Mouse (Mus musculus) left cerebral cortex, adult 2 months (tissue): ENCODE measurements around the gene Ces5a. TPM values are rescaled to one million over a fixed set of nuclear protein-coding genes. Genes with fewer than 3 reads are reported as not detected.
"Not testable (repeated sequence)": the region's sequence is repeated elsewhere in the genome, so short reads cannot be mapped to it uniquely, and the experiment has no call there.

Experiments used
- DNase-seq, 2 experiments: peaks; one replicate each; pipeline ENCODE4 v3.0.0; 2021 to 2022; ENCODE audit warnings: low spot score in 2 of 2, mixed read lengths in 1 of 2; ENCODE audit errors: extremely low spot score in 1 of 2
- H3K27ac ChIP-seq: fragments of 200-600 bp; 2 replicates; pipeline ENCODE4 v1.8.1; 2022
- H3K4me3 ChIP-seq: fragments of 200-600 bp; 2 replicates; pipeline ENCODE4 v1.8.1; 2022
- CTCF ChIP-seq: fragments of 200-600 bp; IDR thresholded peaks from 2 replicates; pipeline ENCODE4 v1.8.1; 2022; ENCODE audit warnings: antibody characterized with exemption, mild to moderate bottlenecking, moderate library complexity
- intact Hi-C: fragments of 180-260 bp; cut with DNase I; formaldehyde crosslinking; loops from one replicate; pipeline ENCODE4 v1.15.1; 2025
- total RNA-seq, 2 experiments: library from RNA; stranded (reverse); gene quantifications; 2 replicates each; pipeline ENCODE4 v1.2.3; 2021

The Ces5a gene
- total RNA-seq, 2 experiments from 2014 or later = 0.45 to 1.8 TPM

- TF ChIP-seq CTCF = no peak
- DNase-seq = no peak
- no peak overlapping the region for H3K27ac ChIP-seq
- intact Hi-C loops = no loop called here
- no peak overlapping the region for H3K4me3 ChIP-seq
Measured at GRCm38 (mm10) chr8:93559696-93560095, 24.1 kb upstream of the Ces5a start.

DNA sequence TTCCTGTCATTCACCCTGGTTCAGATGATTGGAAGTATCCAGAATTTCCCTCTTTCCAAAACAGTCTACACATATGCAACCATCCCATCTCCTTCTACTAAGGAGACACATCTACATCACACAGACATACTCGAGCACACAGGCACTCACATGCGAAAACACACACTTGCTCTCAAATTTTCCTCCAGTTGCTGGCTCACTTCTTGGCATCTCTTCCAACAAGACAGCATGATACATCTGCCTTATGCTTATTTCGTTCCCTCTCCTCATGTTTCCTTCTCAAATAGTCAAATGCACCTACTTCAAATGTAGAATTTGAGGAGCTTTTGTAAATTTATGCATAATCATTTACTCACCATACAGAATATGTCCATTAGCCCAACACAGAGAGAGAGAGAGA is 33.0 kb downstream of the Ces5a start:
- Histone ChIP-seq H3K4me3 (no peak overlapping the region), H3K27ac (no peak overlapping the region)
- no peak for DNase-seq
- TF ChIP-seq CTCF = no peak
- intact Hi-C loops = no loop called here

DNA sequence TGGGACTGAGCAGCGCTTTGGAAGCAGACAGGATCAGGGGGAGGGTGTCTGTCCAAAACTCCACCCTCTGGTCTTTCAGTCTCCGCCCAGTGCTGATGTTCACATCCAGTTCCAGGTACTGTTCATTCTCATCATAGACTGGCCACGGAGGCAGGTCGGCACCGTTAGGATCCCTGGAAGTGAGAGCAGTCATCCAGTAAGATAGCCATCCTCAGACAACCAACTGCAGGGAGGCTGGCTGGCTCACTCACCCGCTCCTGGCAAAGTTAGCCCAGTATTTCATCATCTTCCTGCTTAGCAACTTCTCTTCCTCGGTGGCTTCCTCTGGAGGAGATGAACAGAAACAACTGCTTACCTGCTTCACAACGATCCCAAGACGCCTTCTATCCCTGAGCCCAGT is 36.2 kb downstream of the Ces5a start:
- no peak for TF ChIP-seq CTCF
- intact Hi-C loops = loop anchor here (10.0 kb wide), 1 partner anchor 445 kb away; no protein-coding TSS in a partner anchor
- Histone ChIP-seq H3K4me3 (peak overlapping the region; percentile 2; the same call in 1 of the 2 replicates), H3K27ac (no peak overlapping the region)
- no peak for DNase-seq

DNA sequence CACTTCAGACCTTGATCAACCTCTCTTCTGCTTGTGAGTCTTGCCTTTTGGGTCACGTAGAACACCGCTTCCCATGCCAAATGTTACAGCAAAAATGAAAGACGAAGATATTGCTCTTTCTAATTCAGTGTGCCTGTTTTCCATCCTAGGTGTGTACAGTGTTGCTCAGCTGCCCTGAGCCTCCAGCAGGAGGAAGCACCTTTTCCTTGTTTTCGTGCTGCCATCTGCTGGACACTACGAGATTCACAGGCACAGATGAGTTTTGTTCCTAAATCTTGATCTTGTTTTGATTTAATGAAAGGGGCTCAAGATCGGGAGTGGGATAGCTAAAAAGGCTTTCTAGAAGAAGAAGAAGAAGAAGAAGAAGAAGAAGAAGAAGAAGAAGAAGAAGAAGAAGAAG is 40.3 kb downstream of the Ces5a start:
- Histone ChIP-seq H3K27ac (no peak overlapping the region), H3K4me3 (no peak overlapping the region)
- TF ChIP-seq CTCF = peak; percentile 78
- intact Hi-C loops = loop anchor here (1.0 to 10.0 kb wide), 2 partner anchors 441 to 485 kb away; no protein-coding TSS in a partner anchor
- peak; percentile 59 to 70 for DNase-seq

DNA sequence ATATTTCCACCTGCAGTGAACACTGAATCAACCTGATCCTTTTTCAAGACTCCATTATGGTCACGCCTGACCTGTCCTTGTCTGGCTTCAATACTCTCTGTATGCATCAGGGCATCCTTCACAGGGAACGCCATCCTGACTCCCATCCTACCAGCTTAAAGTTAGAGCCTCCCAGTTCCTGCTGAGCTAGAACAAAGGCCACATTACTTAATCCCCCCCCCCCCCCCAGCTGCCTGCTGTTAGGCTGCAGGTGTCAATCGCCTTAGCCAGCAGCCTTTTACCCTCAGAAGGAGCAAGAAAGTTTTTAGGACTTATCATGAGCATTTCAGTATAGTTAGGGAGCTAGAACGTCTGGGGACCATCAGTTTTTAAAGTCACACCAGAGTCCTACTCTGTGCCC is 46.9 kb downstream of the Ces5a start:
- TF ChIP-seq CTCF = no peak

GRCm38 (mm10) chr8:93478211-93478610 is 57.4 kb downstream of the Ces5a start:
- intact Hi-C loops = no loop called here
- Histone ChIP-seq H3K4me3 (no peak overlapping the region), H3K27ac (no peak overlapping the region)
- no peak for DNase-seq
- no peak for TF ChIP-seq CTCF

More for the DNA sequence above, 46.9 kb downstream of the Ces5a start:
- intact Hi-C loops = no loop called here
- DNase-seq = no peak
- Histone ChIP-seq H3K27ac (no peak overlapping the region), H3K4me3 (no peak overlapping the region)

GRCm38 (mm10) chr8:93469733-93470132 is 65.9 kb downstream of the Ces5a start:
- H3K4me3 ChIP-seq, DNase-seq, intact Hi-C loops, H3K27ac ChIP-seq: not testable (repeated sequence)

DNA sequence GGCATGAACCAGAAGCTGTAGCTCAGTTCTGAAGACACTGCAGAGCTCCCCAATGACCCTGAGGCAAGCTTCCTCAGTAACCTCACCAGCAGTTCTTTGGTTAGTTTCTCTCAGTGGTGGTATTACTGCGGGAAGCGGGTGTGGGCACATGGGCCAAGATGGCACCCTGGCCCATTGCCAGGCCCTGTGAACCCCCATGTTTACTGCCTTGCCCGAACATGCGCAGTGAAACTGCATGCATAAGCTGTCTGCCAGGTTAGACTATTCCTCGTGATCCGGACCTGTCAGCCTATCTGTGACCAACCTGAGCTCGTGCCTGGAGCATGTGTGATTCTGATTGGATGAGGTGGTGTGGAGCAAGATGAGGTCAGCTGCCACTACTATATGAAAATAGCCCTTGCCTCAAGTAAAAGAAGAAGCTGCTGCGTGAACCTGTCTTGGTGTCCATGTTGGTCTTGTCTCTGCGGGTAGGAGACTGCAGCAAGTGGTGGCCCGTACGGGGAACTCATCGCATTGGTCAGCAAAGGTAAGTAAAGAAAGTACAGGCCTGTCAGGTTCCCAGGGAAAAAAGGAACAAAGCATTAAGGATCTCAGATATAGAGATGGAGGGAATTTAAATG is 81.3 kb downstream of the Ces5a start:
- no peak for DNase-seq
- no peak overlapping the region for H3K27ac ChIP-seq
- no peak overlapping the region for H3K4me3 ChIP-seq
- no peak for TF ChIP-seq CTCF
- intact Hi-C loops = no loop called here

Other genes starting within 250 kb of the Ces5a start
- not detected for gene Ces1g, start 198.5 kb downstream of the Ces5a start, total RNA-seq
- not detected for gene Ces1h, start 156.1 kb downstream of the Ces5a start, total RNA-seq